Mouse (Mus musculus) brain, embryonic 14.5 days (tissue): ENCODE data around the gene Slc37a4.

Experiments
- CTCF ChIP-seq: fragments of 200-500 bp; IDR thresholded peaks from 2 replicates; pipeline ENCODE4 v1.5.1; 2012; ENCODE audit warnings: inconsistent platforms, mild to moderate bottlenecking, moderate library complexity, borderline replicate concordance; ENCODE audit not compliant: insufficient read depth, insufficient read length; ENCODE audit errors: extremely low read depth
- POLR2A ChIP-seq: fragments of 200-500 bp; IDR thresholded peaks from 2 replicates; pipeline ENCODE4 v1.6.1; 2012; ENCODE audit warnings: mild to moderate bottlenecking, inconsistent platforms, borderline replicate concordance; ENCODE audit not compliant: poor library complexity, insufficient read depth, insufficient read length, severe bottlenecking; ENCODE audit errors: extremely low read depth

DNA sequence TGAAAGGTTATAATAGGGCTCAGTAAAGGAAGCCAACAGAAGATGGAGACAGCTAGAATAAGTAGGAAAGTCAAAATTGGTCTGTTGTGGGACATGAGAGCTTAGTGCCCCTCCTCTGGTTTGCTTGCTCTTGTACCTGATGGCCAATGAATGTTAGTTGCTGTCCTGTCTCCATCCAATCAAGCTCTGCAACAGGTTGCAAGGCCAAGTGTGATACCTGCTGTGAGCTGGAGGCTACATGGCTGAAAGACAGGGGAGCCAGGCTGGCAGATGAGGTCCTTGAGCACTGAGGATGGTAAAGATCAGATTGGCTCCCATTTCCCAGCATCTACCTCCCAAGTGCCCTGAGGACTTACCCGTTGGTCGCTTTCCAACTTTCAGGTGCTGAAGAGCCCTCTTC is 16.1 kb downstream of the Slc37a4 start:
- no peak for TF ChIP-seq CTCF
- TF ChIP-seq POLR2A = no peak
